Mouse (Mus musculus): ENCODE measurements around the gene Nmt1.
A peak's percentile ranks its signal among the peaks of the same experiment; 100 is the strongest.

The Nmt1 gene

GRCm38 (mm10) chr11:103028176-103028891 lies at the start of gene Nmt1, which contains the start of gene Dcakd:
Gene Nmt1, plus strand, starts transcription at chr11:103028190.
Gene Dcakd, minus strand, starts transcription at chr11:103028333.
- DNase-seq, result peak; percentile 95 to 98

DNA sequence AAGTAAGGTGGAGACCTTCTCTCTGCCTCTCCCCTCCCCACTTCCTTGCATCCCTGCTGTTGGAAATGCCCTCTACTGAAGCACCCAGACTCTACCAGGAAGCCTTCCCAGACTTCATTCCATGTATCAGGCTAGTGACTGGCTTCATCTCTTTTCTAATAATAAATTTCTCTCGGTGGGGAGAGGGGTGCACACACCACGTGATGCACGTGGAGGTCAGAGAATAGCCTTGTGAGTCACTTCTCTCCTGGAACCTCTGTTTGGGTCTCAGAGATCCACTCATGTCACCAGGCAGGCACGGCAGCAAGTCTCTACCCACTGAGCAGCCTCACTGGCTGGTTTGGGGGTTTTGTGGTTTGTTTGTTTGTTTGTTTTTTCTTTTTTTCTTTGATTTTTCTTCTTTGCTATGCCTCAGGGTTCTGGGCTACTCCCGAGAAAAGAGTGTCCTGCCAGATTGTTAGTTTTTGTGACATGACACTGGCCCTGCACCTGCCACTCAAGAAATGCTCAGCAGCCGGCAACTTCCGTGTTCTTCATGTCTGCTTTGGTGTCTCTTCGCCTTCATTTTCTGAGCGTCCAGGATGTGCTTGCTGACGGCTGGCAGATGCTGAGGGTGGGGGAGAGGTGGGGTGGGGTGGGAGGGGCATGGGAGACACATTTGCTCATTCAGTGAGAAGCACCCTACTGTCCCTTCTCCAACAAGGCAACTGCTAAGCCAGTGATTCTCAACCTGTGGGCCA lies 46.7 kb upstream of the Nmt1 start:
- DNase-seq, result no peak

- DNase-seq, result no peak
These were observed 43.9 kb upstream of the Nmt1 start for GRCm38 (mm10) chr11:102984086-102984485.

- no peak for DNase-seq
These were observed 43.4 kb upstream of the Nmt1 start for GRCm38 (mm10) chr11:102984615-102985014.

DNA sequence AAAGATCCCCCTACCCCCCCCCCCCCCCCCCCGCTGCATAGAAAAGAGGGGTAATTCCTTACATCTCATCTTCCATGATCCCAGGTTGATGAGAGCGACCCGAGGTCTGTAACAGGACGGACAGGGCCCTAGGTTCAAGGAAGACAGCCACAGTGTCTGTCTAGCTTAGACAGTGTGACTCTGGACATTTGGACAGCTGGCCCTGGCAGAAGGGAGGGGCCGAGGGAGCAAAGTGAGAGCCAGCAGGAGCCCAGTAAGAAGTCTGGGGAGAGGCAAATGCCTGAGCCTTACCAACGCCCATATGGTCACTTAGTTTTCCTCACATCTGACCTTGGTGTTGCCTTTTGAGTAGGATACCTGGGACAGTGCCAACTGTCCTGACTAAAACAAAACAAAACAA lies 42.8 kb upstream of the Nmt1 start:
- no peak for DNase-seq

- no peak for DNase-seq
These were observed 38.3 kb upstream of the Nmt1 start for GRCm38 (mm10) chr11:102989641-102990151.

DNA sequence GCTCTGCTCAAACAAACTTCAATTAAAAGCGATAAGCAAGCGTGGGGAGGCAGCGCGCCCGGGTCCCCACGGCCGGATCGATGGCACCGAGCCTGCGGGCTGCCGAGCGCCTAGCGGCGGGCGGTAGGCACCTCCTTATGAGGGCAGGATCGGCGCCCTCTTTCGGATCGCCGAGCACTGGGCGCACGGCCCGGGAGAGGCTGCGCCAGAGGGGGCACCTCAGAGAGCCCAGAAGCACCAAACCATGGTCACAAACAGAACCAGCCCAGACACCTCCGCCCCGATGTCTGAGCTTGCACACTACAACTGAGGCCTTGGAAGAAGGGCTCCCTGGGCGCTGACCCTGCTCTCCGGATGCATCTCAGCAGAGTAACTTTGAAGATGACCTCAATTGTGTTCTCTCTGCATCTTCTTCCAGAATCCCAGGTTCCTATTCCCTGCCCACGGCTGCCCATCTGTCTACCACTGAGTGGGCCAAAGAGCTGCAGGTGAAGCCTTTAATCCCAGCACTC lies 37.8 kb upstream of the Nmt1 start:
- peak; percentile 34 to 74 for DNase-seq

GRCm38 (mm10) chr11:102991681-102992080 lies 36.3 kb upstream of the Nmt1 start:
- DNase-seq, result no peak

GRCm38 (mm10) chr11:102992940-102993339 lies 35.0 kb upstream of the Nmt1 start:
- peak; percentile 72 to 91 for DNase-seq

DNA sequence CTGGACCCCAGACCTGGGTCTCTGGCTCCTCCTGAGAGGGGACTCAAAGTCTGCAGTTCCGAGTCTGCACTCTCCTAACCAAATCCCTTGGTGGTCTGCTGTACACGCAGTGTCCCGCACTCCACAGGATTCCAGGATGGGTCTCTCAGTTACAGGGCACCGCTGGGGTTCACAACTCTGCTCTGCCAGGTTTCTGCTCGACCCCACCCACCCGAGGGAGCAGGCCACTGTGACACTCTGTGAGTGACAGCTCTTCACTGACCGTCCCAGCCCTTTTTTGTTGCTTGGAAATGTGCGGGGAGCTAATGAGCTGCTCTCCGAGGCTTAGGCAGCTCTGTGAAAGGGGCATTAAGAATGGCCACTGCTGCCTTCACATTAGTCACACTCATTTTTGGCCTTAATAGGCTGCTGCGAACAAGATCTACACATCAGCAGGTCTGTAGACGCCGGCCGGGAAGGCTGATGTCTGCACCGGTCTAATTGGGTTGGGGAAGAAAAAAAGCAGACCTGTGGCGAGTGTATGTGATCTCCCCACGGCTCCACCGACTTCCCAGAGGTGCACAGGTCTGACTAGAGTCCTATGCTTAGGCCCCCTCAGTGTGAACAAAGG lies 34.5 kb upstream of the Nmt1 start:
- no peak for DNase-seq

DNA sequence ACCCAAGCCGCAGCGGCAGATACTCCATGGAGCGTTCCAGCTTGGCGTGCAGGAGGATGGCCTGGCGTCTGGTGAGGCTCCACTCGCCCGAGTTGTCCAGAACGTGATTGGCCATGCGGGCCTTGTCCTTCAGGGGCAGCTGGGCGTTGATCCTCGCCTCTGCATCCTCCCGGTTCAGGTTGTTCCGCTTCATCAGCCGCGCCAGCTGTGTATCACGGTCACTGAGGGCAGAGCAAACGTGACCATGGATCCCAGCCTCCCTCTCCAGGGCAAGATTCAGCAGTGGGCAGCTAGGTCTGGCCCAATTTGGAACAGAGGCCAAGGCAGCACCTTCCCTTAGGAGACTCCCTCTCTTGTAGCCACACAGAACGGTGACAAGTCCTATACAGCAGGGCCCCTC lies 33.0 kb upstream of the Nmt1 start:
- no peak for DNase-seq

- no peak for DNase-seq
These were observed 31.6 kb upstream of the Nmt1 start for GRCm38 (mm10) chr11:102996385-102996784.

GRCm38 (mm10) chr11:102996991-102997770 lies 30.8 kb upstream of the Nmt1 start:
- no peak for DNase-seq

DNA sequence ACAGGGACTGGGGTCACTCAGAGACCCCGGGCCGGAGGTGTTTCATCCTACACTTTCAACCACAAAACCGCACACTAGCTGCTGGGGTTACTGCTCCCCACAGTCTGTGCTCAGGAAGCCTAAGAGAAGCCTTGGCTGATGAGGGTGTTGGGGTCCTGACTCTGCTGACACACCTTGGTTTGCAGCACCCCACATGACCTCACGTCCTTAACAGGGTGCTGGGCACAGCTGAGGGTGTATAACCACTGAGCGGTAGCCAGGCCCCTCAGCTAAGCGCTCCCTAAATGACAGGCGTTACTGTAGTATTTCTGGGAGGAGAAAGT lies 29.8 kb upstream of the Nmt1 start:
- DNase-seq, result no peak

DNA sequence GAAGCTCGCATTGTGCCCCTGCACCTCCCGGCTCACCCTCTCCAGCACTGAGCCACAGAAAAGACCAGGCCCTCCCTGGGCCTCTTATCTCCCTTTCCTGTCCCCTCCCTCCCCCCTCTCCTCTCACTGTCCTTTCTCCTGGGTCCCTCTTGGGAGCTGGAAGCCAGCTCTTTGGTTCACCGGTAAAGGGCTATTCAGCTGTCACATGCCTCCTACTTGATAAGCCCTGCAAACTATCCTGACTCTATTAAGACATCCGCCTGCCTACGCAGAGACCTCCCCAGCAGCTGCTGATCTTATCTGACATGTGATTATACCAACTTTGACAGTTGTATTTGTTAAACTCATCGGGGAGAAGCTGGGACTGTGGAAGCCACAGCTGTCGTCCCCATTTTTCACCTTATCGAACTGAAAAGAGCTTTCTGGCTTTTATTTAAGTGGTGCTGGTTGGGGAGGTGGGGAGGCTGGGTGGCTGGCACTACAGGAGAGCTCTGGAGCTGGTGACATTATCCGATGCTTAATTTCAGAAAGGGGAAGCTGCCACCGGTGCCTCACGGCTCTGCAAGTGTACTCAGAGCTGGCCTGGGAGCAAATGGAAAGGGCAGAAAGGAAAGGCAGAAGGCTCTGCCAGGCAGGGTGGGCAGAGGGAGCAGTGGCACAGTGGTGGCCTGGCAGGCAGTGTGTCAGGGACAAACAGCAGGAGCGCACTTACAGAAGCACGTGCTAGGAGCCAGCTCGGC lies 29.2 kb upstream of the Nmt1 start:
- DNase-seq, result no peak

- no peak for DNase-seq
These were observed 28.5 kb upstream of the Nmt1 start for GRCm38 (mm10) chr11:102999317-102999970.

- no peak for DNase-seq
These were observed 27.9 kb upstream of the Nmt1 start for GRCm38 (mm10) chr11:103000111-103000510.

DNA sequence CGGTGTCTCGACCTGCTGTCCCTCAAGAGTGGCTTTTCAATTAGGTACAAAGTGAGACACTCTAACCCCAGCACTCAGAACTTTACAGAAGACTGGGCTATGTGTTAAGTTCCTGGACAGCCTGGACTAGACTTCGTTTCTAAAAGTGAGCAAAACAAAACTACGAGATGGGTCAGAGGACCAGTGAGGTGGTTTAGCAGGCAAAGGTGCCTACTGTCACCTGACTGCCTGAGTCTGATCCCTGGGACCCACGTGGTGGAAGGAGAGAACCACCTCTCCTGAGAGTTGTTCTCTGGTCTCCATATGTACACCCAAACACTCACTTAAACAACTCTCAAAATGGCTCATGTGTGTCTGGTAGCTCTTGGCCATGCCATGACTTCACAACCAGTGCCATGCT lies 26.9 kb upstream of the Nmt1 start:
- no peak for DNase-seq

DNA sequence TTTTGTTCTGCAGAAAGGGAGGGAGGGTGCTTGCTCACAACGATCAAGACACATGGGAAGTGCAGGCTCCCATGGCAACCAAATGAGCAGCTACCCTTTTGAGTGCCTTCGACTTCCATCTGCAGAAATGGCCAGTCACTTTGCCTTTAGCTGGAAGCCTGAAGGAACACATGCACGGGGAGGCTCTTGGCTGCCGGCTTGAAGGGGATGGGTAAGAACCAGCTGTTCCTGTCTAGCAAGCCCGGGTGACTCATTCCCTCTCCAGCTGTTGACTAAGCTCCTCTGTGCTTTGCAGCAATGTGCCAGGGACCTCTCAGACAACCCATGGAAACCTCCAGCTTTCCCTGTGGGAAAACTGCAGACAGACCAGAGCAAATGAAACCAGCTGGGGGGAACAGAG lies 24.8 kb upstream of the Nmt1 start:
- DNase-seq, result peak; percentile 47 to 71

DNA sequence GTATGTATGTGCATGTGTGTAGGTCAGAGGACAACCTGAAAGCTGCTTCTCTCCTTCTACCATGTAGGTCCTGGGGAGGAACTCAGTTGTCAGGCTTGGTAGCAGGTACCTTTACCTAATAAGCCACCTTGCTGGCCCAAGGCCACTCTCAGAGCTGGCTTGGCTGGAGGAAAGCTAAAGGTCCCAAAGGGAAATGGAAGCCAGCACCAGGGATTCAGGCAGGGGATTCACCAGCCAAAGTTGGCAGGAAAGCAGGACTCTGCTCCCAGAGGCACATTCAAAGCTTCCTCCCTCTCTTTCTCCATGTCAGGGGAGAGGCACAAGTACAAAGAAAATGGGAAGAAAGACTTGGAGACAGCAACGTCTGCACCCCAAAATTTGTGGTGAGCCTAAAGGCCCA lies 23.1 kb upstream of the Nmt1 start:
- no peak for DNase-seq

GRCm38 (mm10) chr11:103005254-103005981 lies 22.6 kb upstream of the Nmt1 start:
- DNase-seq, result no peak
